Mouse (Mus musculus): ENCODE data around the gene Rbfox2. TPM values are rescaled to one million over a fixed set of nuclear protein-coding genes. Genes with fewer than 3 reads are reported as not detected.
A peak's percentile ranks its signal among the peaks of the same experiment; 100 is the strongest.

Gene Rbfox2
- polyA plus RNA-seq, 1 experiment from 2014 or later: 53.2 TPM

DNA sequence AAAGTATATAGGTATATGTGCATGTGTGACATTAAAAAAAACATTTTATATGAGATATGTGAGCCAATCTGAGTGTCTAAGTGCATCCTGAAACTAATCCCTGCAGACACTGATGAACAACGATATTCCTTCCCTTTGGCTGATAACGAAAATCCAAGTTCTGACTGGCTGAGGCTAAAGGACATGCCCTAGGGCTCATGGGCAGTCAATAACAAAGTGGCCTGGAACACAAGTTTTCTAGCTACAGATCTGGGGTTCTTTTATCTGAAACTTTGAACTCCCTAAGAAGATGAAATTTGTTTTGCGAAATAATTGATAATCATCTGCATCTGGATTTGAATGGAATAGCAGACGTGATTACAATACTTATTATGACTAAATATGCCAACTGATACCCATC is 66.2 kb downstream of the Rbfox2 start:
- no peak for DNase-seq (ENCODE audit: low read depth, low spot score)
- no peak for ATAC-seq
- in situ Hi-C loops (cut with MboI; ENCODE audit: low pct_unique_long_range_greater_than_20kb): no loop called here
- no peak for TF ChIP-seq CTCF (IDR thresholded peaks at IDR 0.05)
- ChIA-PET CTCF (interaction anchor here (1.6 to 2.0 kb wide), 2 partner anchors 34 to 118 kb away, joined by 4 to 5 read pairs; no protein-coding TSS in a partner anchor), POLR2A (no interaction called here)
- no peaks in the 10 kb centered on the region for H3K27me3 ChIP-seq

DNA sequence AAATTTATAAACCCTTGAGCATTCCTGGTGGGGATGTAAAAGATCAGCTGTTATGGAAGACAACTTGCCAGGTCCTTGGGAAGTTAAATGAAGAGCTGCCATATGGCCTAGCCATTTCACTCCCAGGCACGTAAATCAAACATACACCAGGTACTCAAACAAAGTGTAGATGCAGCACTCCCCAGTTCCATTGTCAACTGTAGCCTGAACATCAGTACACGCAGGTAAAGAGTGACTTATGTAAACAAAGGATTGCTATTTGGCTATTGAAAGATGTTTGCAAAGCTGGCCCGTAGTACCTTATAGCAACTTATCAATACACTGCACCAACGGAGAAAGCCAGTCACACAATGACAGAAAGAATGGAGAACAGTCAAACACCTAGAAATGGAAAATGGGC is 67.2 kb downstream of the Rbfox2 start:
- no peak for DNase-seq (ENCODE audit: low read depth, low spot score)
- TF ChIP-seq CTCF (IDR thresholded peaks at IDR 0.05): no peak

GRCm38 (mm10) chr15:77237661-77238060 is 69.1 kb downstream of the Rbfox2 start:
- ChIA-PET POLR2A (no interaction called here), CTCF (interaction anchor here (1.7 to 2.2 kb wide), 2 partner anchors 11 to 45 kb away, joined by 6 to 12 read pairs; no protein-coding TSS in a partner anchor)
- in situ Hi-C loops (cut with MboI; ENCODE audit: low pct_unique_long_range_greater_than_20kb): no loop called here
- H3K27me3 ChIP-seq: no peaks in the 10 kb centered on the region
- TF ChIP-seq CTCF (IDR thresholded peaks at IDR 0.05): peak; percentile 27
- DNase-seq (ENCODE audit: low read depth, low spot score) (no peak), ATAC-seq (no peak)

More for the DNA sequence above, 67.2 kb downstream of the Rbfox2 start:
- H3K27me3 ChIP-seq: no peaks in the 10 kb centered on the region
- CTCF ChIA-PET: interaction anchor here (1.1 to 2.0 kb wide), 4 partner anchors 13 to 119 kb away, joined by 3 to 5 read pairs (median 4); no protein-coding TSS in a partner anchor
- ATAC-seq: no peak
- POLR2A ChIA-PET: no interaction called here
- in situ Hi-C loops (cut with MboI; ENCODE audit: low pct_unique_long_range_greater_than_20kb): no loop called here

DNA sequence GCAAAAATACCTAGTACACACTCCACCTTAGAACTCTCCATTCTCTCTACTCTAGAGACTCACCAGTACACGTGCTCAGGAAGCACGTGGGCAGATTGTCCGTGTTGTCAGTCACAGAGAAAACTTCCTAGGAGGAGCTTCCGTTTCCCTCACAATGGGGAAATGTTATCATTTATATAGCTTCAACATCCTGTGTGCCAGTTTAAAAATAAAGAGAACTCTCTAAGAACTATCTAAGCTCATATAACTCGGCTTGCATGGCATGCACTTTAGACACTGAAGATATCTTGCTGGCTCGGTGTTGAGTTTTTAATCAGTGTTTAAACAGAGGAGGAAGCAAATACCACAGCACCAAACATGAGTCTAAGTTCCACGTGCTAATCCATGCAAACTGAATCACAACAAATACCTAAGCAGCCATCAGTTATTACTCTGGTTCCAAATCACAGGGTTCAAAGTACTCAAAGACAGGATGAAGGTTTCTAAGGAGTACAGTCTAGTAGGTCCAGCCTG is 70.7 kb downstream of the Rbfox2 start:
- ATAC-seq (no peak), DNase-seq (ENCODE audit: low read depth, low spot score) (no peak)
- POLR2A ChIA-PET: no interaction called here
- no peak for TF ChIP-seq CTCF (IDR thresholded peaks at IDR 0.05)
- in situ Hi-C loops (cut with MboI; ENCODE audit: low pct_unique_long_range_greater_than_20kb): no loop called here
- CTCF ChIA-PET: interaction anchor here (1.1 to 2.2 kb wide), 4 partner anchors 10 to 122 kb away, joined by 3 to 12 read pairs (median 5); no protein-coding TSS in a partner anchor
- no peaks in the 10 kb centered on the region for H3K27me3 ChIP-seq

- no peaks in the 10 kb centered on the region for H3K27me3 ChIP-seq
- DNase-seq (ENCODE audit: low read depth, low spot score): no peak
- CTCF ChIA-PET: interaction anchor here (1.3 to 2.2 kb wide), 2 partner anchors 9 to 68 kb away, joined by 4 to 12 read pairs; no protein-coding TSS in a partner anchor
- TF ChIP-seq CTCF (IDR thresholded peaks at IDR 0.05): no peak
- in situ Hi-C loops (cut with MboI; ENCODE audit: low pct_unique_long_range_greater_than_20kb): no loop called here
- POLR2A ChIA-PET: no interaction called here
- ATAC-seq: no peak
Observed at GRCm38 (mm10) chr15:77235551-77235950, 71.3 kb downstream of the Rbfox2 start.

DNA sequence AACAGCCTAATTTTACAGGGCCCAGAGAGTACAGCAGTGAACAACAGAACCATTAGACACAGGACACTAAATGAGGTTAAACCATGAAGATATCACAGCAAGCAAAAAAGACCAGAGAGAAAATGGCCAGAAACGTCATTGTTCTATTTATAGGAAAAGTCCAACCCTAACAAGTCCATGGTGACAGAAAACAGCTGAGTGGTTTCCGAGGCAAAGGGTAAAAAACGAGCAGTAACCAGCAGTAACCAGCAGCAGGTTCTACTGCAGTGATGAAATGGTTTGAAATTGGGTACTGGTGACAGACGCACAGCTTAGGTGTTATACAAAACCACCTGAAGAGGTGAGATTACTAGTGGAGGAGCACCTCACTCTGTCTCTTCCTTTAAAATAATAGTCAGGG is 72.5 kb downstream of the Rbfox2 start:
- TF ChIP-seq CTCF (IDR thresholded peaks at IDR 0.05): no peak
- no peaks in the 10 kb centered on the region for H3K27me3 ChIP-seq

DNA sequence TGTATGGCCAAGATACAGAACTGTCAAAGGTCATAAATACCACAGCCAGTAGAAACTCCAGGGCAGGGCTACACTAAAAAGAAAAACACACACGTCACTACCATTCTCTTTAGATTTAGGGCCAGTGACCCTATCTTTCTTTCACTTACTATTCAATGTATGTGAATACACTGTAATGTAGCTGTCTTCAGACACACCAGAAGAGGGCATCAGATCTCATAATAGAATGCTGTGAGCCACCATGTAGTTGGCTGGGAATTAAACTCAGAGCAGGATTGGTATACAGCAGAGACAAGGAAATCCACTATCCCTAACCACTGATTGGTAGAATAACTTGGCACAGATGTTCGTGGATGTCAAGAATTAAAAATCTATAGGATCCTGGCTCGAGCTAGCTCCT is 76.7 kb downstream of the Rbfox2 start:
- DNase-seq (ENCODE audit: low read depth, low spot score) (no peak), ATAC-seq (no peak)
- H3K27me3 ChIP-seq: no peaks in the 10 kb centered on the region
- CTCF ChIA-PET: interaction anchor here (1.3 kb wide), 1 partner anchor 106 kb away, joined by 3 read pairs; no protein-coding TSS in a partner anchor
- in situ Hi-C loops (cut with MboI; ENCODE audit: low pct_unique_long_range_greater_than_20kb): no loop called here
- POLR2A ChIA-PET: no interaction called here
- no peak for TF ChIP-seq CTCF (IDR thresholded peaks at IDR 0.05)

More for the DNA sequence above, 72.5 kb downstream of the Rbfox2 start:
- ChIA-PET POLR2A (no interaction called here), CTCF (no interaction called here)
- DNase-seq (ENCODE audit: low read depth, low spot score) (no peak), ATAC-seq (no peak)
- in situ Hi-C loops (cut with MboI; ENCODE audit: low pct_unique_long_range_greater_than_20kb): no loop called here

- ChIA-PET POLR2A (interaction anchor here (0.6 kb wide), 1 partner anchor 16 kb away, joined by 3 read pairs; no protein-coding TSS in a partner anchor), CTCF (interaction anchor here (1.3 to 3.3 kb wide), 6 partner anchors 10 to 132 kb away, joined by 3 to 14 read pairs (median 4); no protein-coding TSS in a partner anchor)
- ATAC-seq (no peak), DNase-seq (ENCODE audit: low read depth, low spot score) (no peak)
- no peak for TF ChIP-seq CTCF (IDR thresholded peaks at IDR 0.05)
- in situ Hi-C loops (cut with MboI; ENCODE audit: low pct_unique_long_range_greater_than_20kb): loop anchor here (5.0 to 10.0 kb wide), 2 partner anchors 130 to 242 kb away; no protein-coding TSS in a partner anchor
- no peaks in the 10 kb centered on the region for H3K27me3 ChIP-seq
Observed at GRCm38 (mm10) chr15:77226831-77227354, 79.9 kb downstream of the Rbfox2 start.

GRCm38 (mm10) chr15:77225858-77226257 is 80.9 kb downstream of the Rbfox2 start:
- CTCF ChIA-PET: interaction anchor here (0.7 to 3.6 kb wide), 10 partner anchors 11 to 141 kb away, joined by 3 to 27 read pairs (median 6); partner anchors contain the start of gene Rbfox2
- DNase-seq (ENCODE audit: low read depth, low spot score): no peak
- ATAC-seq: no peak
- no peaks in the 10 kb centered on the region for H3K27me3 ChIP-seq
- POLR2A ChIA-PET: no interaction called here
- in situ Hi-C loops (cut with MboI; ENCODE audit: low pct_unique_long_range_greater_than_20kb): loop anchor here (5.0 to 10.0 kb wide), 2 partner anchors 131 to 241 kb away; no protein-coding TSS in a partner anchor
- TF ChIP-seq CTCF (IDR thresholded peaks at IDR 0.05): no peak

DNA sequence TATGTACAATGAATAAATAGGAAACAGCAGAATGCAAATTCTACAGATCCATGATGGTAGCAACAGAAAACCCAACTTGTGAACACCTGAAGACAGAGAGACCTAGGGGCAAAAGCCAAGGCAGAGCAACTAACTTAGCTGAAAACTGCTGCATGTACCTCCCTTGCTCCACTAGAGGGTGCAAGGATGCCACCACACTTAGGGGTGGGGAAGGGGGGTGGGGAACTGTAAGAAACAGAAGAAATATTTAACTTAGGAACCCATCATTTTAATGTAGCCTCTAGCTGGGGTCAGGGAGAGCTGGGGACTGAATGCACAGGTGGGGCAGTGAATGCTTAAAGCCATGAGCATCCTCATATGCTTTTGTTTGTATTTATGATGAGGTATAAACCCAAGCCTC is 81.5 kb downstream of the Rbfox2 start:
- ChIA-PET CTCF (interaction anchor here (0.6 to 3.6 kb wide), 13 partner anchors 11 to 141 kb away, joined by 3 to 27 read pairs (median 4); partner anchors contain the start of gene Rbfox2), POLR2A (no interaction called here)
- ATAC-seq (no peak), DNase-seq (ENCODE audit: low read depth, low spot score) (no peak)
- no peaks in the 10 kb centered on the region for H3K27me3 ChIP-seq
- peak; percentile 88 for TF ChIP-seq CTCF (IDR thresholded peaks at IDR 0.05)
- in situ Hi-C loops (cut with MboI; ENCODE audit: low pct_unique_long_range_greater_than_20kb): loop anchor here (5.0 to 10.0 kb wide), 2 partner anchors 132 to 240 kb away; no protein-coding TSS in a partner anchor

DNA sequence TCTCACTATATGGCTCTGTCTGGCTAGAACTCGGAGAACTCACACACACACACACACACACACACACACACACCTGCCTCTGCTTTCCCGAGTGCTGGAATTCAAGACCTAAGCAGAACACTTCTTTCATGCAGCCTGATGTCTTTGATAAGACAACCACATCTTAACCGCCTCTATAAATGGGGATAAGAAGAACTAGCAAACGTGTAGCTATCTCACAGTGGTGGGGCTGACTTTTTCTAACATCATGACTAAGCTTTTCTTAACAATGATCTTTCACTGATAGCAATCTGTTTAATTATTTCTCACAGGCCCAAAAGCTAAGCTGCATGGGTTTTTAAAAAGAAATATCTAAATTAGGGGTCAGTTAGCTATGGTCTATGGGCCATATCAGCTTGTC is 86.0 kb downstream of the Rbfox2 start:
- TF ChIP-seq CTCF (IDR thresholded peaks at IDR 0.05): no peak
- in situ Hi-C loops (cut with MboI; ENCODE audit: low pct_unique_long_range_greater_than_20kb): loop anchor here (10.0 kb wide), 1 partner anchor 236 kb away; no protein-coding TSS in a partner anchor
- CTCF ChIA-PET: interaction anchor here (0.8 to 3.6 kb wide), 8 partner anchors 14 to 216 kb away, joined by 3 to 14 read pairs (median 3); no protein-coding TSS in a partner anchor

More for the DNA sequence above, 86.0 kb downstream of the Rbfox2 start:
- ATAC-seq: no peak
- DNase-seq (ENCODE audit: low read depth, low spot score): no peak
- no peaks in the 10 kb centered on the region for H3K27me3 ChIP-seq
- POLR2A ChIA-PET: no interaction called here

Data from Patski (cell line).